Mouse (Mus musculus) limb, embryonic 14.5 days (tissue): ENCODE measurements around the gene Nedd4. TPM values are rescaled to one million over a fixed set of nuclear protein-coding genes. Genes with fewer than 3 reads are reported as not detected.

Experiments used
- ATAC-seq: fragments of 200-750 bp; cut with Nextera tagmentation; 2 replicates; pipeline ENCODE4 v1.8.0; 2017; ENCODE audit warnings: low read depth, moderate number of reproducible peaks, moderate TSS enrichment; ENCODE audit not compliant: low FRiP score
- DNase-seq: peaks from one replicate; pipeline ENCODE4 v3.0.0-alpha.2; 2015; ENCODE audit warnings: low spot score
- H3K27ac ChIP-seq: fragments of 300-500 bp; sonication (generic); replicated peaks from 2 replicates; pipeline ENCODE4 v1.5.1; 2014; ENCODE audit warnings: low read depth, mild to moderate bottlenecking, low read length, moderate library complexity, mixed read lengths
- H3K27me3 ChIP-seq: fragments of 300-500 bp; sonication (generic); 2 replicates; pipeline ENCODE4 v1.6.1; 2014; ENCODE audit warnings: low read length, mixed read lengths; ENCODE audit not compliant: control insufficient read depth, insufficient read depth
- H3K36me3 ChIP-seq: fragments of 300-500 bp; sonication (generic); 2 replicates; pipeline ENCODE4 v1.6.1; 2014; ENCODE audit warnings: mild to moderate bottlenecking, low read length, moderate library complexity, mixed read lengths; ENCODE audit not compliant: control insufficient read depth, insufficient read depth
- H3K4me1 ChIP-seq: fragments of 300-500 bp; sonication (generic); 2 replicates; pipeline ENCODE4 v1.6.1; 2014; ENCODE audit warnings: antibody characterized with exemption, low read length, mixed read lengths; ENCODE audit not compliant: control insufficient read depth, insufficient read depth
- H3K4me2 ChIP-seq: fragments of 300-500 bp; sonication (generic); replicated peaks from 2 replicates; pipeline ENCODE4 v1.6.1; 2014; ENCODE audit warnings: low read depth, mild to moderate bottlenecking, low read length, moderate library complexity; ENCODE audit not compliant: severe bottlenecking
- H3K4me3 ChIP-seq: fragments of 300-500 bp; sonication (generic); replicated peaks from 2 replicates; pipeline ENCODE4 v1.5.1; 2014; ENCODE audit warnings: low read length
- H3K9ac ChIP-seq: fragments of 300-500 bp; sonication (generic); 2 replicates; pipeline ENCODE4 v1.6.1; 2014; ENCODE audit warnings: mild to moderate bottlenecking, low read depth, low read length, moderate library complexity; ENCODE audit not compliant: severe bottlenecking
- H3K9me3 ChIP-seq: fragments of 300-500 bp; sonication (generic); 2 replicates; pipeline ENCODE4 v1.6.1; 2016; ENCODE audit warnings: low read length; ENCODE audit not compliant: control insufficient read depth
- POLR2A ChIP-seq: fragments of 200-500 bp; IDR thresholded peaks from 2 replicates; pipeline ENCODE4 v1.8.0; 2012; ENCODE audit warnings: inconsistent platforms, mild to moderate bottlenecking, moderate library complexity, borderline replicate concordance; ENCODE audit not compliant: insufficient read depth, insufficient read length; ENCODE audit errors: extremely low read depth
- WGBS: fragments of 180-500 bp; shearing (Covaris S2); extraction: QIAGEN DNeasy Blood & Tissue Kit; methylation state at CpG from one replicate; pipeline ENCODE4 v1.1.7; 2014; 5-methylcytosine and 5-hydroxymethylcytosine counted together
- polyA plus RNA-seq, 2 experiments: library from polyadenylated mRNA; depleted of rRNA in 1 of 2; stranded (reverse) in 1 of 2; unstranded in 1 of 2; fragments of >200 nt; fragmentation: Nextera tagmentation in 1 of 2; extraction: Ambion mirVana in 1 of 2; gene quantifications; 2 replicates each; pipeline versions ENCODE4 v1.2.1 to v1.2.3; 2012 to 2014

Gene Nedd4
- polyA plus RNA-seq, 2 experiments = 684 to 859 TPM

- H3K27me3 ChIP-seq = no peaks in the 10 kb centered on the region
- DNase-seq = no peak
- H3K27ac ChIP-seq = no peak overlapping the region
- ATAC-seq = no peak
- no peak for TF ChIP-seq POLR2A
- 89% methylated on average over 6 of the region's 6 CpGs for WGBS
- H3K4me2 ChIP-seq = no peak overlapping the region
- H3K4me3 ChIP-seq = no peak overlapping the region
- H3K9me3 ChIP-seq = no peaks in the 10 kb centered on the region
- H3K9ac ChIP-seq = no peak overlapping the region
- no peaks in the 10 kb centered on the region for H3K4me1 ChIP-seq
- H3K36me3 ChIP-seq = peaks cover 86% of the 10 kb centered on the region
Observed at GRCm38 (mm10) chr9:72674957-72675744, 13.0 kb downstream of the Nedd4 start.

DNA sequence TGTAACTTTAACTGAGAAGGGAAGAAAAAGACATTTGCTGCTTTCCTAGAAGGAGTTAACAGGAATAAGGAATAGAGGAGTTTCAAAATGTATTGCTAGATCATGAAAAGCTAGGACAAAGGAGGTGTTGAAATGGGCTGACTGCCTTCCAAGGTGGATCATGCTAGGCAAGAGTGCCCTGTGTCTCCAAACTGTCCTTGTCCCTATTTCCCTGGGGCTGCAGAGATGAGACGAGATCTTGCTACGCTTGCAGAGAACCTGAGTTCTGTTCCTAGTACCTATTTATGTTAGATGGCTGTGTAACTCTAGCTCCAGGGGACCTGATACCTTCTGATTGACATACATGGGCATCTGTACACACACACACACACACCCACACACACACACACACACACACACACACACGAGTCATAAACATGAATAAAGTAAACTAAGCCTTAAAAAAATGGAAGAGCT, 13.6 kb downstream of the Nedd4 start:
- ATAC-seq = no peak

DNA sequence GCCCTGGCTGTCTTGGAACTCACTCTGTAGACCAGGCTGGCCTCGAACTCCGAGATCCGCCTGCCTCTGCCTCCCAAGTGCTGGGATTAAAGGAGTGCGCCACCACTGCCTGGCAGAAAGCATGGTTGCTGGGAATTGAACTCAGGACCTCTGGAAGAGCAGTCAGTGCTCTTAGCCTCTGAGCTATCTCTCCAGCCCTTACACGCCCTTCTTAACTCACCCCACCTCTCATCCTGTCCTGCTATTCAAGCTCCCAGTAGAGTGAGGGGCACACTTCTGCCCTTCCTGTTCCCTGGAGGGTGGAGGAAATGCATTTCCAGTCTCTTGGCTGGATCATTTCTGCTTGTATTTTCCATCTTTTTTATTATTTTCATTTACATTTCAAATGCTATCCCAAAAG, 15.5 kb downstream of the Nedd4 start:
- no peak for TF ChIP-seq POLR2A
- DNase-seq (no peak), ATAC-seq (no peak)
- no peaks in the 10 kb centered on the region for H3K9me3 ChIP-seq
- H3K4me1 ChIP-seq = no peaks in the 10 kb centered on the region
- H3K27me3 ChIP-seq = no peaks in the 10 kb centered on the region
- no peak overlapping the region for H3K4me3 ChIP-seq
- H3K27ac ChIP-seq = no peak overlapping the region
- H3K4me2 ChIP-seq = no peak overlapping the region
- H3K9ac ChIP-seq = no peak overlapping the region
- peaks cover 90% of the 10 kb centered on the region for H3K36me3 ChIP-seq
- WGBS = 90% methylated on average over 5 of the region's 5 CpGs

More for the DNA sequence above, 13.6 kb downstream of the Nedd4 start:
- Histone ChIP-seq H3K27ac (no peak overlapping the region), H3K36me3 (peaks cover 84% of the 10 kb centered on the region), H3K9me3 (no peaks in the 10 kb centered on the region), H3K4me1 (no peaks in the 10 kb centered on the region), H3K4me3 (no peak overlapping the region), H3K27me3 (no peaks in the 10 kb centered on the region), H3K9ac (no peak overlapping the region), H3K4me2 (no peak overlapping the region)
- WGBS = 90% methylated on average over 3 of the region's 3 CpGs
- DNase-seq = no peak
- no peak for TF ChIP-seq POLR2A

DNA sequence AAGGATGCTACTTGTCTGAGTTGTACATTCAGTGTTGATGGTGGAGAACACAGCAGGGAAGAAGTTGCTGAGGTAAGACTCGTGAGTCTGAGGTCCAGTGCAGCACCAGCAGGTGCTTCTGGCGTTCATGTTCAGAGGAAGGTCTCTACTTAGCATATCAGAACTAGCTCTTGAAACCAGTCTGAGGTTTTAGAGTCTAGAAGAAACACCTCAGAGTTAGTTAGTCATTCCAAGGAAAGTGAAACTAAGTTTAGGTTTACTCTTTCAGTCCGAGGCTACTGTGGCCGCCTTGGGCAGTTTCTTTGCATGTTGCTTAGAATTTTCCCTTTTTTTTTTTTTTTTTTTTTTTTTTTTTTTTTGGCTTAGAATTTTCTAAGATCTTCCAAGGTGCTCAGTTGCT, 16.6 kb downstream of the Nedd4 start:
- Histone ChIP-seq H3K4me2 (no peak overlapping the region), H3K27ac (no peak overlapping the region), H3K36me3 (peaks cover 88% of the 10 kb centered on the region), H3K4me1 (no peaks in the 10 kb centered on the region), H3K9ac (no peak overlapping the region), H3K9me3 (no peaks in the 10 kb centered on the region), H3K27me3 (no peaks in the 10 kb centered on the region), H3K4me3 (no peak overlapping the region)
- DNase-seq = no peak
- ATAC-seq = no peak
- TF ChIP-seq POLR2A = no peak
- 72% methylated on average over 4 of the region's 4 CpGs for WGBS

- 91% methylated on average over 8 of the region's 8 CpGs for WGBS
- Histone ChIP-seq H3K4me2 (no peak overlapping the region), H3K27ac (no peak overlapping the region), H3K27me3 (no peaks in the 10 kb centered on the region), H3K36me3 (peaks cover 87% of the 10 kb centered on the region), H3K9ac (no peak overlapping the region), H3K9me3 (no peaks in the 10 kb centered on the region), H3K4me3 (no peak overlapping the region), H3K4me1 (no peaks in the 10 kb centered on the region)
- DNase-seq (no peak), ATAC-seq (no peak)
- TF ChIP-seq POLR2A = no peak
Observed at GRCm38 (mm10) chr9:72681652-72682228, 19.6 kb downstream of the Nedd4 start.

GRCm38 (mm10) chr9:72683268-72683667, 21.1 kb downstream of the Nedd4 start:
- no peak for ATAC-seq
- 88% methylated on average over 1 of the region's 1 CpGs for WGBS
- peaks cover 88% of the 10 kb centered on the region for H3K36me3 ChIP-seq

More at GRCm38 (mm10) chr9:72683268-72683667, 21.1 kb downstream of the Nedd4 start:
- DNase-seq = no peak
- Histone ChIP-seq H3K9me3 (no peaks in the 10 kb centered on the region), H3K9ac (no peak overlapping the region), H3K4me2 (no peak overlapping the region), H3K27me3 (no peaks in the 10 kb centered on the region), H3K27ac (no peak overlapping the region), H3K4me3 (no peak overlapping the region), H3K4me1 (no peaks in the 10 kb centered on the region)
- TF ChIP-seq POLR2A = no peak
